Mouse (Mus musculus) right cerebral cortex, postnatal 14 days (tissue): ENCODE data around the gene Ankrd60.

ENCODE experiments used
- DNase-seq: peaks from one replicate; pipeline ENCODE4 v3.0.0; 2022

The Ankrd60 gene

DNA sequence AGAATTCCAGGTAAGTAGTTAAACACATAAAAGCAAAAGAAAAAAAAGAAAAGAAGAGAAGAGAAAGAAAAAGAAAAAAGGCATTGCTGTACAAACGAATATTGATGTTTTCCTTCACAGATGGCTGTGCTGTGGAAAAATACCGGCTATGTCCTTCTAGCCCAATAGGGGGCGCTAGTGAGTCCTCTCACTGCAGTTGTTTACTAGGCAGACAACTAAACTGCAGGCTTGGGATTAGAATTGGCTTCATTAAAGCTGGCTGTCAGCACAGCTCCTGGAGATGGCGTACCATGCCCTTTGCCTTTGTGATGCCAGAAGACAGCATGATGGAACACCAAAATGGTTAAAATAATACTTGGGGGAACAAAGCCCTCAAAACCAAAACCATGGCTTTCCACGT lies 5.3 kb upstream of the Ankrd60 start:
- DNase-seq: no peak

DNA sequence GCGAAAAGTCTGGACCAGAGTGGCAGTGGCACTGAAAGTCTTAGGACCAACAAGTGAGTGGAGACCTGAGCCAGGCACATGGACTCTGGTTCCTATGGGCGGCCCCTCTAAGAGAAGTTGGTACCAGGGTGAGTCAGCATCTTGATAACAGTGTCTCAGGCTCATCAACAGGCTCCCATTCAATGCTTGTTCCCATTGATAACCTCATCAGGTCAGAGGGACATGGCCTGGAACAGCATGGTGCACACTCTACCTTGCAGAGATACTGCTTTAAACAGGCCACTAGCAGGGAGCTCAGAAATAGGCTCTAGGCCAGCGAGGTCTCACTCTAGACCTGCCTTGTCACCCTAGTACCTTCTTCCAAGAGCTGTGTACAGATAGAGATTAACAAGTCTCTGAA lies 4.7 kb upstream of the Ankrd60 start:
- DNase-seq: no peak

DNA sequence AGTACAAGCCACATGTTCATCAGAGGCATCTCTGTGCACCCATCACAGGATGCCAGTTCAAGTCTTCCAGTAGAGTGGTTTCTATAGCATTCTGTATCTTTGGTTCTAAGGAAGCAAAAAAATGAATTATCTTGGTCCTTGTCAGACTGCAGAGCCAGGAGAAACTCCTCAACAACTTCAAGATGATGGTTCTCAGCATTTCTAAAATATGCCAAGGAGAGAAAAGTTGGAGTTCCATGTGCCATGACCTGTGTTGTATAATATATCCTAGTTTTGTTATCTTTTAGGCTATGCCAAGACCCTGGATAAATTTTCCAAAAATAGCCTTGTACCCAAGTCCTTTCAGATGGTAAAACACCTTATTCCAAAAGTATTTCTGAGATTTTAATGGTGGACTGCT lies 2.9 kb upstream of the Ankrd60 start:
- no peak for DNase-seq

DNA sequence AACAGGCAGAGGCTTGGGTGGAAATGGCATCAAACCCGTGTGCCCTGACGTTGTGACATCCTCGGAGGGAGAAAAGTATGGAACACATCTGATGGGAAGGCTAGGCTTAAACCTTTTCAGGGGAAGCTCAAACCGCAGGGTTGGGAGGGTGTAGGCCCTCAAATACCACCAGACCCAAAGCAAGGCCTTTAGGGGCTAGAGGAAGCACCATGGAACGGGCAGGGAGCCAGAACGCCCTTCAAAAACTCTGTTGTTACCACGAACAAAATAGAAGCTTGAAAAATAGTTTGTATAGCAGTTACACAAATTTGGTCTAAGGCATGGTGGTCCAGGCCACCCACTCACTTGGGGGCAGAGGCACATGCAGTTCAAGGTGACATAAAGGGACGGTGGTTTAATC lies 430 bp upstream of the Ankrd60 start:
- DNase-seq: no peak

DNA sequence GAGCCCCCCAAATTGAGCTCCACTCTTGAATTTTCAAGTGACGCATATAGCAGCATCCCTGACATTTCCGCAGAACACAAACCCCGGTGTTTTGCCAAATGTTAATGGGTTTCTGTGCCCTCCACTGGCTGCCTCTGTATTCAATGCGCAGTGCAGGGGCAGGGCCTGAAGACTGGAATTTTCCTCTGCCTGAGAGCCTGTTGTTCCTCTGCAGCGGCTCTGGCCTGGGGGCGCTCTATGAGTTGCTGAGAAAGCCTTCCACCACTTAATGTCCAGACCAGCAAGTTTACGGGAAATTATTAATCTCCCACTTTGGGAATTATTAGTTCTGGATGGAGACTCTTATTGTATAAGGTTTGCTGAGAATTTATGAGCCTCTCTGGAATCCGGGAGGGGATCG lies 14.0 kb downstream of the Ankrd60 start:
- DNase-seq: no peak

DNA sequence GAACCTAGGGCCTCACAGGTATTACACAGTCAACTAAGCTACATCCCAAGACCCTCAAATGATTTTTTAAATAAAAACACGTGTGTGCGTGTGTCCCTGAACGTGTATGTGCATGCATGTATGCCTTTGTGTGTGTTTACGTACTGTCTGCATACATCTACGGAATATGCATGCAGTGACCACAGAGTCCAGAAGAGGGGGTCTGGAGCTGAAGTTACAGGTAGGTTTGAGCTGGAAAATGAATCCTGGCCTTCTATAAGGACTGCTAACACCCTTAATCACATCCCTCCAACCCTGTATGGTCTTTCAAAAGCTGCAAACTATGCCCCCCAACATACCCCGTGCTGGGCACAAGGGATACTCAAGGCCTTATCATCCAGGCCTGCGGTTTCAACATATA lies 14.8 kb downstream of the Ankrd60 start:
- peak; percentile 50 for DNase-seq

DNA sequence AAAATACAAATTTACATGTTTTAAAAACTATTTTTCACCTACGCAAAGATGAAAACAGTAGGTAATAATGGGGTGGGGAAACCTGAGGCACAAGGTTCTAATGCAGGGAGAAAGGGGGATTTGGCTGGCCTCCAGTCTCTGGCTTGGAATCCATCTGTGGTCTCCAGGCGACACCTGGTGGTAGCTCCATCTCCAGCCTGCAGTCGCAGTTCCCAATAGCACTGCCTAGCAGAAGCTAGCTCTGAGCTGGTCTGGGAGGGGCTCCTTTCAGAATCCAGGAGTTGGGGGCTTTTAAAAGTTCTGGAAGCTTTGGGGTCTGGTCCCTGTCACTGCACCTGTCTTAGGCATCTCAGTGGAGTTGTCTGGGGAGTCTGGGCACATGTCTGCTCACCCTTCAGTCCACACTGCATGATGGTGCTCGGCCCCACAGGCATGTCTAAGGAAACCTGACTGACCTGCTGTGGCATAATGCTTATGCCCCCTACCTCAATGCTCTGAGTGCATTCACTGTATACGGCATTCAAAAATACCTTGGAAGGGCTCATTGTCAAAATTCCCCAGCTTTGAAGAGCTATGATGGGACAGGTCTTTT lies 16.2 kb downstream of the Ankrd60 start:
- peak; percentile 88 for DNase-seq

DNA sequence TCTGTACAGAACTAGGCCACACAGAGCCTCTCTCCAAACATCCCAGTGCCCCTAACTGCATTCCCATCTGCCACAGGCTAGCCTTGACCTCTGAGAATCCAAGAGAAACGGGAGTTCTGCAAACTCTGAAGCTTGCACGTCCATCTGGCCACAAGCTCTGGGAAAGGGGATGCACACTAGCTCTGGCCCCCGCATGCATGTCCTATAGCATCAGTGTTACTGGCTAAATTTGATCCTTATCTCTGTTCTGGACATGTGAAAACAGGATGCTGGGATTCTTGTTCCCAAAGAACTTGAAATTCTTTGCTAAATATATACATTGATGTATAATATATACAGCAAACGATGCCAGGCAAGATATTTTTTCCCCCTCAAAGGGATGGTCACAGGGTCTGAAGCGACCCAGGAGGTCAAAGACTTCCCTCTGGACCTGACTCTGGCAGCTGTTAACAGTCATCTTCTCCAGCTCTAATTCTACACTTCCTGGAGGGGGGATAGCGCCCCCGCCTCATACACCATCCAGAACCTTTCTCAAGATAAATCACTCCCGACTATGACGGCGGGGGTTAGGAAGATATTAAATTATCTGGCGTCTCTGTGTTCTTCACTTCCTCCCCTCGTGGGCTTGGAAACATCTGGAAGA lies 19.3 kb downstream of the Ankrd60 start:
- DNase-seq: no peak

DNA sequence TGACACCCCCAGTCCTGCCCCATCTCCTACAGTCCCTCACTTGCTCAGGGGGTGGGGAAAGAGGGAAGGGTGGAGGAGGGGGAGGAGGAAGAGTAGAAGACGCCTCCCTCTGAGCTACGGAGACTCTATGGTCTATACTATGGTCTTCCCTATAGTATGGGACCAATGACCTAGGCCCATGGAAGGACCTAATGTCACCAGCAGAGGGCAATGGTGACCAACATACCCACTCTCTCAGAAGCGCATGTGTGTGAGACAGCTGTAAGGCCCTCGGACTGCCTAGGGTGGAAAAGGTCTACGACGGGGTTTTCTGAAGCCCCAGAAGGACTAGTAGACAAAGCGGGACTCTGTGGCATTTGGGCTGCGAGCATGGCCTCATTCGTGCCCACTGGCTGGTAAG lies 24.3 kb downstream of the Ankrd60 start:
- DNase-seq: no peak

DNA sequence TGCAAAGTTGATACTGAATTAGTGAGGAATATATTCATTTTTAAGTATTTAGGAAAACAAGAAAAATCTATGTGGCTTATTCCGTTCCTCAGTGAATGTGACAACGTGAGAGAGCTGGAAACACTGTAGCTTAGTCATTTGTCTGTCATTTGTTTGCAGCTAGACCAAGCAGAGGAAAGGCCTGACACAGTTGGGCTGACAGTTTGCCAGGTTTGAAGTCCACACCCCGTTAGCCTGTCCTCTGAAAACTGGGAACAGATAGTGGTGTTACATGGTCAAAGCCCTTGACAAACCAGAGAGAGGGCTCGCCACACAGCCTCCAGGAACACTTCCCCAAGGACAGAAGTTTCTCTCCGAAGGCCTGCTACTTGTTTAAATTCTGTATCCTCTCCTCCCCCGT lies 27.5 kb downstream of the Ankrd60 start:
- no peak for DNase-seq

DNA sequence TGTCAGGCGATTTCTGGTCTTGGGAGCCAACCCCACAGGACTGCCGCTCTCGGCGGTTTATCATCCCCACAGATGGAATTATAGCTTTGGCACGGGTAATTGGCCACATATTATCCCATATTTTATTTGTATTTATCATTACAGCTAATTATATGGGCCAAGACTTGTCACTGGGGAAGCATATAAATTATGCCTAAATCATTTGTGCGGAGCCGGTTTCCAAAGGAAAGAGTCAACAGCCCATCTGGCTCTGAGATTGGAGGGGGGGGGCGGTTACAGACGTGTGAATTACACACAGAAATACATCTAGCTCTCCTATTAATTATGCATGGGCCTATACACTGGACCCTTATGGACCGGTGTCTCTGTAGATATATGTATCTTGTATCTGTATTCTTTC lies 28.9 kb downstream of the Ankrd60 start:
- DNase-seq: no peak

DNA sequence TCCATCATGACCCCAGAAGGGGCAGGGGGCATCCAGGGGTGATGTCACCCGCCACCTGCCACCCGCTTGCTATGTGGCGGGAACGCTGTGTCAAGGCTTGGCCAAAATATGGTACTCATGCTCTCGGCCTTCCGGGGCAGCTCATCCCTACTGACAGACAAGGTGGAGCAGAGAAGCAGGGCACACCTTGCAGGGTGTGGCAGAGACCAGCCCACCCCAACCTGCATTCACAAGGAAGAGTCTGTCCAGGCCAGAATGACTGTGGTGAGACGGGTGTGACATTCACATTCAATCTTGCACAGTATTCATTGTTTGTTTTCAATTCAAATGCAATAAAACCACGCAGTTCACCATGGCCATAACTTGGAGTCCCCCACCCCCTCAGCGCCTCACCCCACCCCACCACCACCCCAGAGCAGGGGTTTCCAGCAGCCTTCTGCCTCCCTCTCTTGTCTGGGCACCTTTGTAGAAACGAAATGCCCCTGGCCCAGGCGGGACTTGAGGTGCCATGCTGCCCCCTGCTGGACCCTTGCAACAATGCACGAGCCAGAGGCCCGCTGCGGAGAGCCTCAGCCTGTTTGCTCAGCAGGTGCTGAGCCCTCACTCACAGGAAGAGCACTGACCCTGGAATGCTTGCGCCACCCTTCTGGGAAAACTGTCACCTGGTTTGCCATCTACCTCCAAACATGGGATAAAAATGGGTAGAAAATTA lies 32.0 kb downstream of the Ankrd60 start:
- DNase-seq: peak; percentile 83

DNA sequence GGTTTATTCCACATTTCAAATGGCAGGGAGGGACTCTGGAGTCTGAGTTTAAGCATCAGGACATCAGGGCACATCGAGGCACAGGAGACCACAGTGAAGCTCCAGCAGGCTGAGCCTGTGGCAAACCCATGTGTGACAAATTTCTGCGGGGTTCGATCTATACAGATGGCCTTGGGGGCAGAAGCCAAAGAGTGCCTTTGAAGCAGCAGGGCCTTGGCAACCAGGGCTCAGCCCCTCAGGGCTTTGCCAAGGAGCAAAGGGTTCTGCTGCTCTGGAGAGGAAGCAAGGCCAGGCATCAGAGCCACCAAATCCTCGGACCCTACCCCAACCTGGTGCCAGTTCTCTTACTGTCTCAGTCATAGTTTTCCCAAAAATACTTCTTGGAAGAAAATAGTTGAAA lies 35.4 kb downstream of the Ankrd60 start:
- no peak for DNase-seq

DNA sequence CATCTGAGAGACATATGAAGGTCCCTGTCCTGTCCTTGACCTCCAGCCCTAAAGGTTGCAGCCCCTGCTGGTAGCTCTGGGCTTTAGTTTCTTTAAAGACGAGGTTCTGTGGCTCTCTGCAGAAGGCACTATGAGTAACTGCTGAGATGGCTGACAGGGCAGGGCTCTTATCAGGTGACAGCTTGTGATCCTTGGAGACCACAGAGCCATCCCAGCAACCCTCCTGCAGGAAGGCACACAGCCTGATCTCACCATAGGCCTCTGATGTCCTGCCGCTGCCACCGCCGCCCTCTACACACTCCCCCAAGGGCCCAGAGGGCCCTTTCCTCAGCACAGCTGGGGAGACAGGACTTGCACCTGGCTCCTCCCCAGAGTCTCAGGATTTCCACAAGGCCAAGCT lies 36.4 kb downstream of the Ankrd60 start:
- DNase-seq: no peak

DNA sequence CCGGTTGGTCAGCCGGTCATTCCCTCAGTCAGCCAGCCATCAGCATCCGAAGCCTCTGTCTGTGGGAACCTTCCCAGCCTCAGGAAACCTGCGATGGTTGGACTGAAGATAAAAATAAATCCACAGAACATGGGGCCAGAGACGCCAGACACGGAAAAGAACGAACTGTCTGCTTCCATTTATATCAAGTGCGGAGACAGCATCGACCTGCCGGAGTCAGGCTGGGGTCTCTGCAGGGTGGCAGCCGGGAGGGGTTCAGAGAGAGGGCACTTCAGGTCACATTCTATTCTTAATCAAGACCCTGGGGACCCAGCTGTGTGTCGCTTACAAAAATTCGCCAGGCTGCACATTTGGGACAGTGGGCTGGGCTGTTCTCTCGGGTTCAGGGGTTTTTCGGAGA lies 38.4 kb downstream of the Ankrd60 start:
- DNase-seq: no peak

DNA sequence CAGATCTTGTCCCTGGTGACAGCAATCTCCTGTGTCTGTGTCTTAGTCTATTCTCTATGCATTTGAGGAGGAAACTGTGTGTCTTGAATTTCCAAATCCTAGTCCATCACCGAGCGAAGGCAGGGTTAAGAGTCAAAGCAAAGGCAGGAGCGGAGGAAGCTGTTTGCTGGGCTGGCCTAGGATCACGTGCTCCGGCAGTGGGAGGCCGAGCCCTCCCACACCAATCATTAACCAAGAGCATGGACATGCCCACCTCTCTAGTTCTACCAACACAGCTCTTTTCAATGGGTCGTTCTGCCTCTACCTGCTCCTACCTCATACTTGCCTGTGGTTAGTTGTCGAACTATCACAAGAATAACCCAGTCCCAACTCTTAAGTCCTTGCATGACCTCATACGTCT lies 42.3 kb downstream of the Ankrd60 start:
- DNase-seq: no peak

DNA sequence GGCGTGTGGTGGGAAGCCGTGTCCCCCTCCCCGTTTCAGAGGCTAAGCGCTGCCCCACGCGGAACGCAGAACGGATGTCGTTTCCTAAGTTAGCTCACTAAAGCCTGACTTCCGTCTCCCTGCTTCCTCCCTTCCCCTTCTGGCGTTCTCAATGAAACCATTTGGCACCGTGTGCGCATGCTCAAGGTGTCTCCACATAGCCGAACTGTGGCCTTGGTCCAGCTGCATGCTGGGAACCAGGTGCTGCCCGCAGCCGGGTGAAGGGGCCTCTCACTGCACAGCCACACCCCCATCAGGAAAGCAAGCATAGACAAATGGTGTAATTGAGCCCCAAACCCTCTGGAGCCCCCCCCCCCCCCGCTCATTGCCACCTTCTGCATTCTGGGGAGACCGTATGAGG lies 42.8 kb downstream of the Ankrd60 start:
- no peak for DNase-seq

DNA sequence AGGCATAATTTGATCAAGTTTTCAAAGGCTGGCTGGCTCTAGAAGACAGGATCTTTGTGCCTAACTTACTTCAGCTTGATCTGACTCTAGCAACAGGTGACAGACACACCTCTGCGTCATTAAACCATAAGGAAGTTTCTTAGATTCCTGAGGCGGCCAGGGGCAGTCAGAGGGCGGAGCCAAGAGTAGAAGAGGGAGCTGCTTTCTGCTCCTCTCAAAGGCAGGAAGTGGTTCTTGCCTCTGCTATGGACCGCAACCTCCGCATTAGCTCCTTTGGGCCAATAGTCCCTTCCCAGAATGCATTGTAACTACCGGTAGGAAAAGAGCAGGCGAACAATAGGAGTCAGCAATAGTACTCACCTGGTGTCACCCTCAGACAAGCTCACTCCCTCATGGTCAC lies 43.6 kb downstream of the Ankrd60 start:
- no peak for DNase-seq

DNA sequence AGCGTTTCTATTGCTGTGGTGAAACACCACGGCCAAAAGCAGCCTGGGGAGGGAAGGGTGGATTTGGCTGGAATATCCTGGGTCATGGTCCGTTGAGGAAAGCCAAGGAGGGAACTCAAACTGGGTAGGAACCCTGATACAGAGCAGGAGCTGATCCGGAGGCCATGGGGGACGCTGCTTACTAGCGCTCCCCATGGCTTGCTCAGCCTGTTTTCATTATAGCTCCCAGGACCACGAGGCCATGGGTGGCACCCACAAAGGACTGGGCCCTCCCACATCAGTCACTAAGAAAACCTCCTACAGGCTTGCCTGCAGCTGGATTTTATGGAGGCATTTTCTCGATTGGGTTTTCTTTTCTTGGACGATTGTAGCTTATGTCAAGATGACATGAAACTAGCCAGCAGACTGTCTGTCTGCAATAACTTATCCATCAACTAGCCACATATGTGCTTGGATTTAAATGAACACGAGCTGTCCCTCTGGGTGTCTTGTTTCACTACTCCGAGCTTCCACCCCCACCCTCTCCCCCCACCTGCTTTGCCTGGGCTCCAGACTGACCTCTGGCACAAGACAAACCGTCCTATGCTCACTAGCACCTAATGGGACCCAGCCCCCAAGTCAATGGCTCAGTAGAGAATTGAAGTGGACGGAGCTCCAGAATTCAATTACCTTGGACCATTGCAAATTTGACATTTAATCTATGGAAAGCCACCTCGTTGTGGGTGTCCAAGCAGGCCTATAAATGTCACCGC lies 45.3 kb downstream of the Ankrd60 start:
- DNase-seq: no peak

DNA sequence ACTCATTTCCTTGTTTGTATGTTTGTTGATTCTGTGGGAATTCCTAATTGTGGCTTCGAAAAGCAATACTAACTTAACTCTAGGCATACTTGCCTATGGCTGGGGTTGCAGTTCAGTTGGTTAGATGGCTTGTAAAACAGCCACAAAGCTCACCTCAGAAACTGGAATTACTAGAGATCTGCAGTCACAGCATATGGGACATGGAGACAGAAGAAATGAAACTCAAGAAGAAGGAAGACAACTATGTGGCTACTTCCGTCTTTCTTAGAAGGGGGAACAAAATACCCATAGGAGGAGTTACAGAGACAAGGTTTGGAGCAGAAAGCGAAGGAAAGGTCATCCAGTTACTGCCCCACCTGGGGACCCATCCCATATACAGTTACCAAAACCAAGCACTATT lies 49.7 kb downstream of the Ankrd60 start:
- no peak for DNase-seq

DNA sequence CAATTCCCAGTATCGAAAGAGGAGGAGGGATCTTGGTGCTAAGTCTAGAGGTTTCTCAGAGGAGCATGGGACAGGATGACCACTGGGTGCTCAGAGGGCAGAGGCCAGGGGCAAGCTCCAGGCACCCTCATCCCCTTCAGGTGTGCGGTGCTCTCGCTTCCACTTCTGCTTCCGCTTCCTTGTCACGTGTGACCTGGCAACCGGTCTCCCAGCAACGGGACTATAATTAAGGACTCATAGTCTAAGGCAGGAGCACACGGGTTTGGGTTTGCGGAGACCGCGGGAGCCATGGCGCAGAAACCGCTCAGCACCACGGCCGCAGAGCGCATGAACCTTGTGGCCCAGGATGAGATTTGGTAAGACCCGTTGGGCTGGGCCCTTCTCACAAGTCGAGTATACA lies 55.8 kb downstream of the Ankrd60 start, which contains the start of gene 1700021F07Rik:
TSS of gene 1700021F07Rik (plus strand) at position 211 of the 400 bp plus-strand sequence.
- no peak for DNase-seq
